Mouse (Mus musculus): ENCODE measurements around the gene Yipf1.

DNA sequence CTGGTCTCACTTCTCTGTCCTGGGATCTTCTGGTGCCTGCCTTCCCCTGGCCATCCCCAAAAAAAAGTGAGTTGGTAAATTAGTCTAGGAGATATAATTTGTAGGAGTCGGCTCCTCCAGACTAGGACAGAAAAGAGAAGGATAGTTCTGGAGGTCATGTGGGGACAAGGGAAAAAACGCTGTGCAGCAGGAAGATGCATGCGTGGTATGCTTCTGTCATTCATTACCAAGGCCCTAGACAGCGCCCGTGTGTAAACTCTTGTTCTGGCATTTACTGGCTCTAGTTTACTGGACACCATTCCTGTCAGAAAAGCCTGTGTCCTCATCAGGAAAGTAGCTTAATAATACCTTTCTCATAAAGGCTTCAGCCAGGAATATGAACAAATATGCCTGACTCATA is 39.7 kb upstream of the Yipf1 start:
- no peak for TF ChIP-seq CTCF (IDR thresholded peaks at IDR 0.05; ENCODE audit: control insufficient read depth, insufficient read depth, low read length)
- TF ChIP-seq POLR2A (IDR thresholded peaks at IDR 0.05; ENCODE audit: borderline replicate concordance, control insufficient read depth, low read depth, low read length): no peak
